Mouse (Mus musculus): ENCODE measurements at regions not wholly inside any gene's neighbourhood (a gene's known extent, or its start where the extent isn't known, plus 50 kb on each side); places are given as distances from the start of the nearest gene placed in this dataset.
A peak's percentile ranks its signal among the peaks of the same experiment; 100 is the strongest.

DNA sequence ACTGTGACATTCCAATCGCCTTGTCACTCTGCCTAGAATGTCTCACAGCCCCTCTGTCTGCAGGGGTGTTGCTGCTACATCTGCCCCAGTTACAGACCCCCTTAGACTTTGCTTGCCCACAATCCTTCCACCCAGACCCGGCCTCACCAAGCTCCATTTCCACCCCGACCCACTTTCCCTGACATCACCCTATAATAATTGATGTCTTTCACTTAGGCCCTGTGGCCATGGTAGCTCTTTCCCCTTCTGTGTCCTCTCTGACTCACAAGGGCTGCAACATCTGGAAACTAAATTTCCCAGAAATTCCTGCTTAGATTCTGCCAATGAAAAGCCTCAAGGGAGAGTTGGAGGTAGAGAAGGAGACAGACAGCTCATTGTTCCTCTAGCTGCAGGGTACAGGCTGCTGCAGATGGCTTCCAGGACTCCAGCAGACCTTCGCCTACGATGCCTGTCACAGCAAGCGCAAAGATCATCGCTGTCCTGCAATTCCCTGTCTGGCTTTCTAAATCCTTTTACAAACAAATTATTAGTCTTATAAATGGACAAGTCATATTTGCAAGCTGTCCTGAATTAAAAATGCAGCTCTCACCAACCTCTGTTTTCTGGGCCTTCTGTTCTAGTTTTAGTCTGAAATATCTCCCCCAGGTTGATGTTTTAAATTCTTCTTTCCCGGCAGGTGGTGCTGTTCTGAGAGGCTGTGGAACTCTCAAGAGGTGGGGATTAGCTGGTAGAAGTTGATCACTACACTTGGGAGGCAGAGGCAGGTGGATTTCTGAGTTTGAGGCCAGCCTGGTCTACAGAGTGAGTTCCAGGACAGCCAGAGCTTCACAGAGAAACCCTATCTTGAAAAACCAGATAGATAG lies 104.9 kb upstream of the Oxgr1 start:
- Histone ChIP-seq H3K27me3 (no peaks in the 10 kb centered on the region), H3K4me1 (replicated peaks) (peaks cover 50% of the 10 kb centered on the region), H3K36me3 (no peaks in the 10 kb centered on the region), H3K9ac (replicated peaks) (no peak overlapping the region), H3K4me2 (no peak overlapping the region), H3K27ac (peak overlapping the region; percentile 79), H3K4me3 (replicated peaks) (no peak overlapping the region), H3K9me3 (no peaks in the 10 kb centered on the region)
- ATAC-seq (ENCODE audit: insufficient number of reproducible peaks, insufficient read depth, low FRiP score, low TSS enrichment, low read depth), result peak; percentile 48; the same call in 1 of the 2 replicates
- WGBS, result 49% methylated on average over 8 of the region's 8 CpGs

GRCm38 (mm10) chr14:120148803-120149202 lies 106.6 kb upstream of the Oxgr1 start:
- WGBS, result 56% methylated on average over 11 of the region's 11 CpGs
- Histone ChIP-seq H3K9me3 (no peaks in the 10 kb centered on the region), H3K4me2 (0 out of 2 replicates have a peak overlapping the region, but pooled peaks have one; percentile 8), H3K27ac (peak overlapping the region; percentile 88), H3K4me3 (replicated peaks) (no peak overlapping the region), H3K4me1 (replicated peaks) (peaks cover 54% of the 10 kb centered on the region), H3K36me3 (no peaks in the 10 kb centered on the region), H3K27me3 (no peaks in the 10 kb centered on the region), H3K9ac (replicated peaks) (no peak overlapping the region; the same call in 1 of the 2 replicates)
- no peak for ATAC-seq (ENCODE audit: insufficient number of reproducible peaks, insufficient read depth, low FRiP score, low TSS enrichment, low read depth)

- Histone ChIP-seq H3K36me3 (no peaks in the 10 kb centered on the region), H3K4me2 (no peak overlapping the region), H3K4me1 (replicated peaks) (peaks cover 59% of the 10 kb centered on the region), H3K4me3 (replicated peaks) (no peak overlapping the region), H3K27ac (peak overlapping the region; percentile 88), H3K27me3 (no peaks in the 10 kb centered on the region), H3K9ac (replicated peaks) (no peak overlapping the region), H3K9me3 (no peaks in the 10 kb centered on the region)
- WGBS, result 82% methylated on average over 11 of the region's 11 CpGs
- no peak for ATAC-seq (ENCODE audit: insufficient number of reproducible peaks, insufficient read depth, low FRiP score, low TSS enrichment, low read depth)
Measured at GRCm38 (mm10) chr14:120149341-120149741, 107.1 kb upstream of the Oxgr1 start.

GRCm38 (mm10) chr14:120150589-120150988 lies 108.4 kb upstream of the Oxgr1 start:
- ATAC-seq (ENCODE audit: insufficient number of reproducible peaks, insufficient read depth, low FRiP score, low TSS enrichment, low read depth), result no peak
- H3K4me1 ChIP-seq (replicated peaks), result peaks cover 71% of the 10 kb centered on the region
- no peak overlapping the region for H3K27ac ChIP-seq
- no peak overlapping the region for H3K9ac ChIP-seq (replicated peaks)
- 24% methylated on average over 1 of the region's 1 CpGs for WGBS
- H3K4me2 ChIP-seq, result no peak overlapping the region
- H3K27me3 ChIP-seq, result no peaks in the 10 kb centered on the region
- no peak overlapping the region for H3K4me3 ChIP-seq (replicated peaks)
- H3K36me3 ChIP-seq, result no peaks in the 10 kb centered on the region
- H3K9me3 ChIP-seq, result no peaks in the 10 kb centered on the region

DNA sequence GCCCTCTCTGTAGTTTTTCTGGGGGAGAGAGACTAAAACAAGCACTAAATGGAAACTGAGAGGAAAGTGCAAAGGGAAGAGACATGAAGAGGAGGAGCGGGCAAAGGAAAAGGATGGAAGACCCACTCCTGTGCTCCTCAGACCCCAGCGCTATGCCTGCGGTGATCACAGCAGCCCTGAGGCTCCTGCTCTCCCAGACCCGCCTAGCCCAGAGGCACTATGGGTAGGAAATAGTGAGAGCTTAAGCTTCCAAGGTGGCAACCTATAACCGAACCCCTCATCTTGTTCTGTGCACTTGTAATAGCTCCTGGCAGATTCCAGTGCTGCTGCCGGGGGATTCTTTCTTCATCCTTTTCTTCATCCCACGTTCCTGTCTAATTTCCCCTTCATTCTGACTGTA lies 112.2 kb upstream of the Oxgr1 start:
- Histone ChIP-seq H3K4me3 (replicated peaks) (no peak overlapping the region), H3K9ac (replicated peaks) (no peak overlapping the region), H3K36me3 (no peaks in the 10 kb centered on the region), H3K4me1 (replicated peaks) (peaks cover 67% of the 10 kb centered on the region), H3K9me3 (no peaks in the 10 kb centered on the region), H3K4me2 (peak overlapping the region; percentile 38), H3K27me3 (no peaks in the 10 kb centered on the region), H3K27ac (peak overlapping the region; percentile 79)
- ATAC-seq (ENCODE audit: insufficient number of reproducible peaks, insufficient read depth, low FRiP score, low TSS enrichment, low read depth), result no peak
- 30% methylated on average over 7 of the region's 7 CpGs for WGBS

- Histone ChIP-seq H3K36me3 (no peaks in the 10 kb centered on the region), H3K4me2 (no peak overlapping the region), H3K4me3 (replicated peaks) (no peak overlapping the region), H3K4me1 (replicated peaks) (0 out of 2 replicates have a peak, but pooled peaks cover 5% of the 10 kb centered on the region), H3K27me3 (no peaks in the 10 kb centered on the region), H3K9me3 (no peaks in the 10 kb centered on the region), H3K9ac (replicated peaks) (no peak overlapping the region), H3K27ac (no peak overlapping the region)
- ATAC-seq (ENCODE audit: insufficient number of reproducible peaks, insufficient read depth, low FRiP score, low TSS enrichment, low read depth), result no peak
- WGBS, result 78% methylated on average over 2 of the region's 2 CpGs
Measured at GRCm38 (mm10) chr14:120164184-120164583, 111.3 kb upstream of the Mbnl2 start.

- H3K4me1 ChIP-seq (replicated peaks), result no peaks in the 10 kb centered on the region
- H3K4me3 ChIP-seq (replicated peaks), result no peak overlapping the region
- H3K4me2 ChIP-seq, result no peak overlapping the region
- WGBS, result 87% methylated on average over 10 of the region's 10 CpGs
- no peaks in the 10 kb centered on the region for H3K36me3 ChIP-seq
- no peaks in the 10 kb centered on the region for H3K9me3 ChIP-seq
- H3K27me3 ChIP-seq, result no peaks in the 10 kb centered on the region
- no peak overlapping the region for H3K27ac ChIP-seq
- no peak overlapping the region for H3K9ac ChIP-seq (replicated peaks)
- no peak for ATAC-seq (ENCODE audit: insufficient number of reproducible peaks, insufficient read depth, low FRiP score, low TSS enrichment, low read depth)
Measured at GRCm38 (mm10) chr14:120165496-120166045, 109.9 kb upstream of the Mbnl2 start.

DNA sequence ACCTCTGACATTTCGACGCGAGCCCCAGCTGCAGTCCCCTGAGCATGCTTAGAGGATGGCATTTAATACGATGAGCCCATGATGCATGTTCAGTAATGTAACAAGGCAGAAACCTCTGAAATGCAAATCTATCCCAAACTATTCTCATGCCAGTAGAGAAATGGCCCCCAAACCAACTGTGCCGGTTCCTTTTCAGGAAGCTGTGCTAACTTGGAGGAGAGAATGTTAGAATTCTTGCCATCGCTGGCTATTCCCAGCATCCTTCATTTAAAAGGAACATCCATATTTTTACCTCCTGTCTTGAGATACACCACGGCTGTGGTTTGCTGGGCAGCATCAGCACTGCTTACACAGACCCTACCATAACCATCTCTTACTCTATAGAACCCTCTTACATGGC lies 104.7 kb upstream of the Mbnl2 start:
- Histone ChIP-seq H3K9me3 (no peaks in the 10 kb centered on the region), H3K36me3 (no peaks in the 10 kb centered on the region), H3K4me2 (no peak overlapping the region), H3K4me3 (replicated peaks) (no peak overlapping the region), H3K27me3 (no peaks in the 10 kb centered on the region), H3K27ac (no peak overlapping the region), H3K4me1 (replicated peaks) (peaks cover 5% of the 10 kb centered on the region; the same call in 1 of the 2 replicates), H3K9ac (replicated peaks) (no peak overlapping the region)
- no peak for ATAC-seq (ENCODE audit: insufficient number of reproducible peaks, insufficient read depth, low FRiP score, low TSS enrichment, low read depth)
- WGBS, result 88% methylated on average over 7 of the region's 7 CpGs

DNA sequence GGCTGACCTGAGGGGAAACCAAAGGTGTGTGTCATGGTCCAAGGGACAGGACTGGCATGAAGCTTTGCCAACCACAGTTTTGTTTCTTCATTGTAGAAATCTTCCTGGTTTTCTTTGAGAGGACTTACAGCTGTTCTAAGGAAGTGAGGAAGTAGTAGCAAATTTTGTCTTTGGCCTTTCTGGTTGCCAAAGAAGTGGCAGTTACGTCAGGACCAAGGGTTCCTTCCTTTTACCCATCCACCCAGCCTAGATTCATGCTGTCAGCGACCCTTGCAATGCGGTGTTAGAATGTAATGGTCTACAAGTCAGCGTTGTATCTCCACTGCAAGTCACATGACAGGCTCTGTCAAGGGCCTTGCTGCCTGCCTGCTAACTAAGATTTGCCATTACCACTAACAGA lies 103.4 kb upstream of the Mbnl2 start:
- H3K9me3 ChIP-seq, result no peaks in the 10 kb centered on the region
- no peaks in the 10 kb centered on the region for H3K36me3 ChIP-seq
- no peaks in the 10 kb centered on the region for H3K27me3 ChIP-seq
- H3K9ac ChIP-seq (replicated peaks), result no peak overlapping the region
- peaks cover 5% of the 10 kb centered on the region; the same call in 1 of the 2 replicates for H3K4me1 ChIP-seq (replicated peaks)
- H3K4me3 ChIP-seq (replicated peaks), result no peak overlapping the region
- WGBS, result 87% methylated on average over 4 of the region's 4 CpGs
- H3K27ac ChIP-seq, result no peak overlapping the region
- H3K4me2 ChIP-seq, result no peak overlapping the region
- ATAC-seq (ENCODE audit: insufficient number of reproducible peaks, insufficient read depth, low FRiP score, low TSS enrichment, low read depth), result no peak

DNA sequence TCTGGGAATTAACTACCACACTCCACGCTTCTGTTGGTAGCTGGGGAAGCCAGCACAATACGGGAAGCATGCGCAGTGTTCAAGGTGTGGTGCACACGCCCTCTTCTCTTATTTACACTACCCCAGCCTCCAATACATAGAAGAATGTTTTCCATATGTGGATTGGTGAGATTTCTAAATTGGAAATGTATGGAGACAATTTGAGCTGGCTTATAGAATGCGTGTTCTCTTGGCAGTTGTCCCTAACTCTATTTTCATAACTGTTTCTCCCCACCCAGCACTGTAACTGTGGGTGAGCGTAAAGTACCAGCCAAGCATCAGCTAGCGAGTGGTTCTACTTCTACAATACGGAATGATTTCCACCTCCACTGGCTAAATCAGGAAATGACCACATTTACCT lies 102.6 kb upstream of the Mbnl2 start:
- Histone ChIP-seq H3K27ac (no peak overlapping the region), H3K4me1 (replicated peaks) (peaks cover 5% of the 10 kb centered on the region; the same call in 1 of the 2 replicates), H3K4me2 (no peak overlapping the region), H3K9me3 (no peaks in the 10 kb centered on the region), H3K36me3 (no peaks in the 10 kb centered on the region), H3K27me3 (no peaks in the 10 kb centered on the region), H3K9ac (replicated peaks) (no peak overlapping the region), H3K4me3 (replicated peaks) (no peak overlapping the region)
- no peak for ATAC-seq (ENCODE audit: insufficient number of reproducible peaks, insufficient read depth, low FRiP score, low TSS enrichment, low read depth)
- WGBS, result 64% methylated on average over 8 of the region's 8 CpGs

- no peak for ATAC-seq (ENCODE audit: insufficient number of reproducible peaks, insufficient read depth, low FRiP score, low TSS enrichment, low read depth)
- H3K27ac ChIP-seq, result no peak overlapping the region
- no peak overlapping the region for H3K4me2 ChIP-seq
- H3K27me3 ChIP-seq, result no peaks in the 10 kb centered on the region
- H3K4me1 ChIP-seq (replicated peaks), result peaks cover 5% of the 10 kb centered on the region; the same call in 1 of the 2 replicates
- no peak overlapping the region for H3K9ac ChIP-seq (replicated peaks)
- WGBS, result 86% methylated on average over 5 of the region's 5 CpGs
- no peaks in the 10 kb centered on the region for H3K36me3 ChIP-seq
- no peak overlapping the region for H3K4me3 ChIP-seq (replicated peaks)
- H3K9me3 ChIP-seq, result no peaks in the 10 kb centered on the region
Measured at GRCm38 (mm10) chr14:120174615-120175014, 100.9 kb upstream of the Mbnl2 start.
